Mouse (Mus musculus) layer of hippocampus, adult 18-20 months (tissue): Measurements from ENCODE around the gene Spn. TPM values are rescaled to one million over a fixed set of nuclear protein-coding genes. Genes with fewer than 3 reads are reported as not detected.

Experiments used
- DNase-seq, 2 experiments: peaks; one replicate each; pipeline ENCODE4 v3.0.0; 2022; ENCODE audit warnings: low spot score in 2 of 2
- total RNA-seq, 2 experiments: library from RNA; stranded (reverse); gene quantifications; 2 replicates each; pipeline ENCODE4 v1.2.3; 2021

Gene Spn
- total RNA-seq, 2 experiments from 2014 or later: 0.25 to 0.30 TPM

DNA sequence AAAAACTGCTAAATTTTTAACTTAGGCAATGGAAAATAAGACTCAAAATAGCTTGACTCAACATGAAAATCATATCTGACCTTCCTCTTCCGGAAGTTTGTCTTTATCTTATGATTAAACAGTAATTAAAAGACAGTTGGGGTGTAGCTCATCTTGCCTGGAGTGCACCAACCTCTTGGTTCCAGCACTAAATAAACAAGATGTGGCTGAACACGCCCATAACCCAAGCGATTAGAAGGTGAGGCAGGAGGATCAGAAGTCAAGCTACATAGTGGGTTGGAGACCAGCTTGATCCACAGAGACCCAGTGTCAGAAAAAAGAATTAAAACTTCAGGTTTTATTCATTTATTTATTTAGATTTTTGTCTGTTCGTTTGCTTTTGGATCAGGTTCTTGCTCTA lies 53.9 kb downstream of the Spn start:
- DNase-seq: no peak

- no peak for DNase-seq
These were observed 54.6 kb downstream of the Spn start for GRCm38 (mm10) chr7:127082995-127083394.

GRCm38 (mm10) chr7:127082271-127082670 lies 55.4 kb downstream of the Spn start:
- DNase-seq: no peak

Other genes with a start within 250 kb of the Spn start
- gene Tmem219, start 214.9 kb downstream of the Spn start, total RNA-seq: 10 to 100 TPM; 18.4 to 23.1 TPM
- gene Kctd13, start 208.9 kb downstream of the Spn start, total RNA-seq: 100 to 1,000 TPM; 192 to 198 TPM
- gene Asphd1, start 188.2 kb downstream of the Spn start, total RNA-seq: 10 to 100 TPM; 33.3 to 33.7 TPM
- 100 to 1,000 TPM; 475 to 503 TPM for gene Sez6l2, start 187.3 kb downstream of the Spn start, total RNA-seq
- gene Cdipt, start 161.9 kb downstream of the Spn start, total RNA-seq: 100 to 1,000 TPM; 164 to 166 TPM
- not detected for gene Cdiptos, start 161.7 kb downstream of the Spn start, total RNA-seq
- 10 to 100 TPM in 1 of 2 experiments, 1 to 10 TPM in 1; 8.5 to 10.0 TPM for gene Mvp, start 123.2 kb downstream of the Spn start, total RNA-seq
- not detected for gene Pagr1b, start 121.3 kb downstream of the Spn start, total RNA-seq
- gene Pagr1a, start 120.5 kb downstream of the Spn start, total RNA-seq: 10 to 100 TPM; 16.7 to 17.4 TPM
- gene Gm42742, start 116.7 kb downstream of the Spn start, total RNA-seq: 10 to 100 TPM; 61.2 to 65.1 TPM
- 100 to 1,000 TPM; 246 to 261 TPM for gene Prrt2, start 116.6 kb downstream of the Spn start, total RNA-seq
- 100 to 1,000 TPM; 238 to 241 TPM for gene Maz, start 110.8 kb downstream of the Spn start, total RNA-seq
- 1 to 10 TPM; 3.1 to 6.0 TPM for gene Kif22, start 95.4 kb downstream of the Spn start, total RNA-seq
- gene Zg16, start 50.5 kb downstream of the Spn start, total RNA-seq: not detected
- 1 to 10 TPM in 1 of 2 experiments, under 1 TPM in 1; 0.84 to 1.6 TPM for gene AI467606, start 46.5 kb downstream of the Spn start, total RNA-seq
- under 1 TPM; 0.20 to 0.50 TPM for gene Qprt, start 15.6 kb downstream of the Spn start, total RNA-seq
- 100 to 1,000 TPM in 1 of 2 experiments, 10 to 100 TPM in 1; 87.8 to 105 TPM for gene Cd2bp2, start 58.2 kb upstream of the Spn start, total RNA-seq
- 100 to 1,000 TPM in 1 of 2 experiments, 10 to 100 TPM in 1; 93.5 to 106 TPM for gene Tbc1d10b, start 70.6 kb upstream of the Spn start, total RNA-seq
- gene Mylpf, start 71.1 kb upstream of the Spn start, total RNA-seq: 1 to 10 TPM; 1.7 to 2.2 TPM
- gene Zfp553, start 95.2 kb upstream of the Spn start, total RNA-seq: 10 to 100 TPM; 22.4 TPM
- 1 to 10 TPM; 5.9 to 7.9 TPM for gene Sept1, start 95.3 kb upstream of the Spn start, total RNA-seq
- gene Zfp771, start 106.5 kb upstream of the Spn start, total RNA-seq: 10 to 100 TPM; 62.6 to 66.0 TPM
- gene Dctpp1, start 122.9 kb upstream of the Spn start, total RNA-seq: 10 to 100 TPM; 22.0 to 22.8 TPM
- 10 to 100 TPM; 35.0 to 38.6 TPM for gene Sephs2, start 136.2 kb upstream of the Spn start, total RNA-seq
- under 1 TPM; 0.18 to 0.30 TPM for gene Itgal, start 158.4 kb upstream of the Spn start, total RNA-seq
- 10 to 100 TPM; 11.3 to 13.6 TPM for gene Zfp768, start 207.8 kb upstream of the Spn start, total RNA-seq
- 1 to 10 TPM; 6.3 to 7.5 TPM for gene Zfp747, start 238.2 kb upstream of the Spn start, total RNA-seq
- 1 to 10 TPM; 3.4 to 3.5 TPM for gene 9130019O22Rik, start 249.3 kb upstream of the Spn start, total RNA-seq